Mouse (Mus musculus) gastrocnemius, adult 18-20 months (tissue): ENCODE results near the gene Gimap1. TPM values are rescaled to one million over a fixed set of nuclear protein-coding genes. Genes with fewer than 3 reads are reported as not detected.
A peak's percentile ranks its signal among the peaks of the same experiment; 100 is the strongest.

Source experiments
- DNase-seq: peaks from one replicate; pipeline ENCODE4 v3.0.0; 2021; ENCODE audit warnings: low spot score
- total RNA-seq, 2 experiments: library from RNA; stranded (reverse); gene quantifications; 2 replicates each; pipeline ENCODE4 v1.2.3; 2021

The Gimap1 gene
- total RNA-seq, 2 experiments from 2014 or later = 1.5 to 2.4 TPM

DNA sequence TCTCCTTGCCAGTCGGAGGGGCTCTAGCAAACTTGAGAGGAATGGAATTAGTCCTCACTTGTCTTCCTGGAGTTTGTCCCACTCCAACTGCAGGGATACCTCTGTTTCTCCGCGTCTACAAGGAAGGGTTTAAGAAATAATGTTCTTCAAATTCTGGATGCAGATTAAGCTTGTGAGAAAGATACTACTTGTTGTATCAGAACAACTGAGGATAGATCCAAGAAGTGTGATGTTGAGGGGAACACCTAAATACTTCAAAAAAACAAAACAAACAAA lies 864 bp downstream of the Gimap1 start:
- DNase-seq = no peak

DNA sequence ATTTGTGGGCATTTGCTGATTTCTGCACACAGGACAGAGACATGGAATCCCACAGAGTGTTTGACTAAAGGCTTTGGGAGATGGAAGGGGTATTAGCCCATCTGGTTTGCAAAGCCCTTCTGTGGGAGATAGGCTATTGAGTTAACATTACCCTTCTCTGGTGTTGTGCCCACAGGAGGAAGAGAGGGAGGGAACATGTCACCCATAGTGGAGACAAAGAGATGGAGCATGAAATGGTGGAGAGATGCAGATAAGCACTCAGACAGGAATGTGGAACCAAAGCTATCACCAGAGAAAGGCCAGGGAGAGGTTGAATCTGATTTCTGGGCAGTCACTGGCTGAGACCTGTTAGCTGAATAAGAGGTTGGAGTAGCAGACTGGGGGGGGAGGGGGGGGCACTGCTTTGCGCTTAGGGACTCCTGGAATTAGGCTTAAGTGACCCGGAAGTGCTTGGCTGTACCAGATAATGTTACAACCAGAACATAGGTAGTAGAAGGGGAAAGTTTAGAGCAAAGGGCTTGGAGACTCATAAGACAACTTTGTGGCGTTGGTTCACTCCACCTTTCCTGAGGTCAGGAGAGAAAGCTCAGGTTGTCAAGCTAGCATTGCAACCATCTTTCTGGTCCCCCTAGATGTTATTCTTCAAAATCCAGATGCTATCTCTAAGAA lies 1.8 kb downstream of the Gimap1 start:
- DNase-seq = no peak

DNA sequence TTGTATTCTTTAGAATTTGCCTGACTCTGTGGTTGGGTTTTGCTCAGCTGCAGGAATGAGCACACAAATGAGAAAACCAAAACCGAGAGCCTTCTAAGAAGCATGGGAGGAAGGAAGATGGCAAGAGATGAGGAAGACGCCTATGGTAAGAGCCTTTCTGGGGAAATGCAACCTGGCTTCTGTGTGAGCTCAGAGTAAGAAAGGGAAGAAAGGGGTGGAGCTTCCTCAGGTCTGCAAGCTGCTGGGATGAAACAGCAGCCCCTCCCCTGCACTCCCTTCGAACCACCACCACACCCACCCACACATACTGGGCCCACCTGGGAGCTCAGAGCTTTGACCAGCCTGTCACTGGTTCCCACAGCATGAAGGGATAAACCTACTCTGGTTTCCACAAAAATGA lies 2.4 kb downstream of the Gimap1 start:
- no peak for DNase-seq

DNA sequence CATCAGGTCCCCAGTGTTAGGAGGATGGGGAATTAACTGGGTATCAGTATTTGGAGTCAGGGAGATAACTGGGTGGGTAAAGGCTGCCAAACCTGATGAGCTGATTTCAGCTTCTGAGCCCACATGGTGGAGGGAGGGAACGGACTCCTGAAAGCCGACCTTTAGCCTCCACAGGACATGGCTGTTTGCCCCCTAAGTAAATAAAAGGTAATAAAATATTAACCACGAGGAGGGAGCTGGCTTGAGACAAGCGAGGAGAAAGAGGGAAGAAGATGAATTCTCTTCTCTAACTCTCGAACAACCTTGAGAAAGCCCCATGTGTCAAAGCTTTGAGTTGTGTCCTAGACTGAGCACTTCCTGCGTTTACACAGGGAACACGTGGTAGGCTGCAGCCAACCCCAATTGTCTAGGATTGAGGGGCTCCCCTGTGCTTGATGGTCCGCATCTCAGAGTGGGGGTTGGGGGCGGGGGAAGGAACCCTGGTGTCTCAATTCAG lies 2.9 kb downstream of the Gimap1 start:
- DNase-seq = no peak

DNA sequence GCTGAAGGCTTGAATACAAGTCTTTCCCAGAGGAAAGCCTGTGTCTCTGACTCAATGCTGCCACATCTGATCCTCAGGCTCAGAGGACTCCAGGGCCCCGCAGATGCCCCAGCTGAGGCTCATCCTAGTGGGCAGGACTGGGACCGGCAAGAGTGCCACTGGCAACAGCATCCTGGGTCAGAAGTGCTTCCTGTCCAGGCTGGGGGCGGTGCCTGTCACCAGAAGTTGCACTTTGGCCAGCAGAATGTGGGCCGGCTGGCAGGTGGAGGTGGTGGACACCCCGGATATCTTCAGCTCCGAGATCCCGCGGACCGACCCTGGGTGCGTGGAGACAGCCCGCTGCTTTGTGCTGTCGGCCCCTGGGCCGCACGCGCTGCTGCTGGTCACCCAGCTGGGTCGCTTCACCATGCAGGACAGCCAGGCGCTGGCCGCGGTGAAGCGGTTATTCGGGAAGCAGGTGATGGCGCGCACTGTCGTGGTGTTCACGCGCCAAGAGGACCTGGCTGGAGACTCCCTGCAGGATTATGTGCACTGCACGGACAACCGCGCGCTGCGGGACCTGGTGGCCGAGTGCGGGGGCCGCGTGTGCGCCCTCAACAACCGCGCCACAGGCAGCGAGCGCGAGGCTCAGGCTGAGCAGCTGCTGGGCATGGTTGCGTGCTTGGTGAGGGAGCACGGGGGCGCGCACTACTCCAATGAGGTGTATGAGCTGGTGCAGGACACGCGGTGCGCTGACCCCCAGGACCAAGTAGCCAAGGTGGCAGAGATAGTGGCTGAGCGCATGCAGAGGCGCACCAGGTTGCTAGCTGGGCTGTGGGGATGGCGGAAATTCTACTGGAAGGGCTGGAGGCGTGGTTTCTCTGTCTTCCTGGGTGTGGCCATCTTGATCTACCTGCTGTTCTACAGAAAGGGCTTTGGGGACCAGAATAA lies 3.8 kb downstream of the Gimap1 start:
- no peak for DNase-seq

DNA sequence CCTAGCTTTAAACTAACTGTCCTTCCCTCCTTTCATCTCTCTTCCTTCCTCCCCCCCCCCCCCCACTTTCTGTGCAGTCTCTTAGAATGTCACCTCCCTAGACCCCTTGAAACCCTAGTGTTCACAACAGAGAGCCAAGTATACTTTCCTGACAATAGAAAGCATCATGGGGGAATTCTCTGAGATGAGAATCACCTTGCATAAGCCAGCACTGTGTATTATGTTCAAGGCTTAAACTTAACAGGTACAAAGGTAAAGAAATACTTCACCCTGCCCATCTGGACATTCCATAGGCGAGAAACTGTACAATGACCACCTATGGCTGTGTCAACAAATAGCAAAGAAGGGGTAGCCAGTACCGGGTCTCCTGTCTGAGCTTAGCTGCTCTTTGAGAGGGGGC lies 6.6 kb downstream of the Gimap1 start:
- DNase-seq = no peak

DNA sequence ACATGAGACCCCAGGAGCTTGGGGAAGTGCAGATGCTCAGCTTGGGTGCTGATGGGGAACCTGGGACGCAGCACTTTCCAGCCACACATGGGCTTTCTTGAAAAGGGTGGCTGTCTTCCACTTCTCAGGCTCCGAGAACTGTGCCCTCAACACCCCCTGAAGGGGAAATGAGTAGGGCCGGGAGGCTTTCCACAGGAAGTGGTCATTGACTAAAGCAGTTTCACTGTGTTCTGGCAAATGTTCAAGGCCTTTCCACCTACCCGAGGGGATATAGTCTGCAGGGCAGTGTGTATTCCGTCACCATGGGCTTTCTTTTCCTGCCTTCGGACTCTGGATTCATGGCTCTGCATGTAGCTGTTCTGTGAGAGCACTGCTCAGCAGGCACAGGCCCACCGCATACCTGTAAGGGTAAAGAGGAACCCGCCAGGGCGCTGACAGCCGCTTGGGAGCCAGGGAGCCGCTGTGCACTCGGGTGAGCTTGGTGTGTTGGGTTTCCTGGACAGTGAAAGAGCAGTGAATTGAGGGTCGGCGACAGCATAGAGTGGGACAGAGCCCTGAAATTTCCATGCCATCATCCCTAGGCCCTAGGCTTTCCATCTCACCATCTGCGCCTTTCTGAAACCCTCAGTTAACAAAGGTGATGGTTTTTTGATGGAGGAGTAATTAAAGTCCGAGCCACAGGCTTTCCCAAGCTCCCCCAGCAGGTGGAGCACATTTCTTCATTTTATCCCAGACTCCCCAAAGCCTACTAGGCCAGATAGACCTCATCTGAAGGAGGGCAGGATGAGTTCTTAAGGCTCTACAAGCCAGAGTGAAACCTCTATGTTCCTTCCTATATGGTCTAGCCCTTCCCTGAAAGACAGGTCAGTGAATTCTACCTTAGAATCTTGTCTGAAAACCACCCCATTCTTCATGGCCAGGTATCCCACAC lies 7.4 kb downstream of the Gimap1 start, which contains the start of gene Gimap5:
Gimap5 (plus strand) TSS at position 239 of the 931 bp plus-strand sequence.
- DNase-seq = peak; percentile 30

DNA sequence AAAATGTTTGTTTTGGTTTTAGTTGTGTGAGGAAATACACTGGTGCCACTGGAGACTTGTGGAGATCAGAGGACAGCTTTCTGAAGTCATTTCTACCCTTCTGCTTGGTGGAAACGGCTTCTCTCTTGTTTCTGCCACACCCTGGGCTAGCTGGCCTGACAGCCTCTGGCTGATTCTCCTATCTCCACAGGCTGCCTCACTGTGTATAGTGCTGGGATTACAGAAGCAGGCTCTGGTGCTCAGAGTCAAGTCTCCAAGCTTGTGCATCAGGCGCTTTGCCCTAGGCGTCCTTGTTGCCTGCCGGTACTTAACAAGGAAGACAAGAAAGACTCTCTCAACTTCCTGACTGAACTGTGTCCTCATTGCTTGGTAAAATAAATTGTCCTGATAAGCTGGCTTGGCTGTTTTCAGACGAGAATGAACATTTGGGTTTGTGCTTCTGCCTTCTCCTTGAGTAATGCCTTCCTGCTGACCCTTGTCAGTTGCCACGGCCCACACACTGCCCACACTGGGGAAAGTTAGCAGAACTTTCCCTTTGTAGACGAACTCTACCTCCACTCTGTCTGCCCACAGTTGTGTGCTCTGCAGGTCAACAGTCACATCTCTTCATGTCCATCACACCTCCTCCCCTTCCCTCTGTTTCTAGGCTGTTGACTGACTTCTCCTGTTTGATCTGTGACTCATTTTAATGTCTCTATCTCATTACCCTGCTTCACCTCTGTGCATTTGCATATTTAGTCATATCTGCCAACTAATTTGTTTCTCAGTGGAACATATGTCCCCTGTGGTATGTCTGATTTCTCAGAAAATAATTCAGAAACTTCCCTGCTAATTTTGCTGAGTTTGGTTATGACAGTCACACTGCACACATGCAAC lies 8.5 kb downstream of the Gimap1 start:
- DNase-seq = no peak

DNA sequence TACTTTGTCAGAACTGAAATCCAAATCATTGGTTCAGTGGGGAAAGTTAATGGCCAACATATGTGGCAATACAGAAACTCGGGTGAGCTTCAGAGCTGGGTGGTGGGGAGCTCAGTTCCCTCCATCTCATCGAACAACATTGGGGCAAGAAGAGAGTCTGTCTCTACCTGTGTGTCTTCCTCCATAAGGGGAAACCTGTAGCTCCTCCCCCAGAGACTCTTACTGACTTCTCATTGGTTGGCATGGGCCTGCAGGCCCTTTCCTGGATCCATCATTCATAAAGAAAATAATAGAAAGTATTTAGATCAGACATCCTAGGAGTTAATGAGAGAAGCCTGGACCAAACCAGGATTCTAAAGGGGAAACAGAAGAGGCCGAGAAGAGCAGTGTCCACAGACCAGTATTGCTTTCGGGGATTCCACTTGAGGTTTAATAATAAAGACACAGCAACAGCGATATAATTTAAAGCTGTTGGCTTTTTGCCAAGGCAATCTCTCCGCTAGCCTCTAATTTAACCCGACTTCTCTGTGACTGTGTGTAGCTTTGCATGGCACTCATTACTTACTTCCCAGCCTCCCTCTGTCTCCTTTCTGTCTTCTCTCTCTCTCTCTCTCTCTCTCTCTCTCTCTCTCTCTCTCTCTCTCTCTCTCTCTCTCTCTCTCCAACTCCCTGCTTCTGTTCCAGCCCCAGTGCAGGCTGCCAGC lies 24.9 kb downstream of the Gimap1 start:
- DNase-seq = no peak

DNA sequence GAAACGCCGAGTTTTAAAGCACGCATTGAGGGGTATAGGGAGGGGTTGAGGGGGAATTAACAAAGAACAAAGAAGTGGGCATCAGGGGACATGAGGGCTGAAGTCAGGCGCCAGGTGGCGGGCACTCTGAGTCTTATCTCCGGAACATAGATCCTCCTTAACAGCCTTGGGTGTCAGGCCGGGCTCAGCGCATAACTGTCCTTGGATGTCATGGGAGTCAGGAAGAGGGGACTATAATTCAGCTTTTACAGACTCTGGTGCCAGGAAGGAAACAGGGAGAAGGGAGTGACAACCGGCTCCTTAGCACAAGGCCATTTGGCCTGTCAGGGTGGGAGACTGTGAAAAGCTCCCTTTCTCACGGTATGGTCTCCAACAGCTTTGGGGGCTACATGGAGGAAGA lies 25.6 kb downstream of the Gimap1 start:
- no peak for DNase-seq

DNA sequence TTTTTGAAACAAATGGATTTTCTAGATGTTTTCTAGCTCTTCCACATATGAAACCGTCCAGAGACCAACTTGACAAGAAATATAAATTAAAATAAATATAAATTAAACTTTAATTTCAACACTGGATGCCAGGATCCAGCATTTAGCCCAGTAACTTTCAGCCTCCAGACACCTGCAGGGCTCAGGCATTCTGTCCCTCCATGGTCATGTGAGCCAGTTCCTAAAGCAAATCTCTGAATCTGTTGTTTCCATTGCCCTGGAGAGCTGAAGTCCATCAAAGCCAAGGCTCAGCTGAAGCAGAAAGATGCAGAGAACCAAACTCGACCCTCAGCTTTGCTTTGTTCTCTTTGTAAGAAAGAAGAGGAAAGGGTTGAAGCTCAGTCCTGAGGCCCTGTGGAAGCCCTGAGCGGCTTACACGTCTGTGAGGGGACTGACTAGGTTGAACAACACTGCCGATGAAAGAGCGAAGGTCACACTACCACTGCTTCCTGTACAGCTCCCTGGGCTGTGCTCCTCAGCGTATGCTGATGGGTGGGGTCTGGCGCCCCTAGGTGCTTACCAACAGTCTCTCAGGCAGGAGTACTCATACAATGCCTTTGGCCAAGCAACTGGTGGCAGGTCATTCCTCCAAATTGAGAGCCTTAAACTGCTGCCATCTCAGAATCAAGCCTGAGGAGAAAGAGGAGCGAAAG lies 29.5 kb downstream of the Gimap1 start:
- no peak for DNase-seq

DNA sequence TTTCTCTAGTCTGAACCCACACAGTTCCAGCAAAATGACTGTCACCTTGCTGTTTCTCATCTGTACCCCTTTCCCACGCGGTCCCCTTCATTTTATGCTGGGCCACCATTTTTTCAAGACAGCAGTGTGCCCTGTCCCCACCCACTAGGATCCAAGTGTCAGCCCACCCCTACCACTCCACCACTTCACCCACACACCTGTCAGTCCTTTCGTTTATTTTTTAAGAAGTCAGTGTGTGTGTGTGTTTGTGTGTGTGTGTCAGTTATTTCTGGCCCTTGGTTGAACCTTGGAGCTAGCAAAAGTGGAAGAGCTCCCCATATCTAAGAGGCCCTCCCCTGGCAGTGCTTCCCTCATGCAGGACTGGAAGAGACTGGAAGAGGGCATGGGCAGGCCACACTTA lies 30.1 kb downstream of the Gimap1 start:
- DNase-seq = no peak

DNA sequence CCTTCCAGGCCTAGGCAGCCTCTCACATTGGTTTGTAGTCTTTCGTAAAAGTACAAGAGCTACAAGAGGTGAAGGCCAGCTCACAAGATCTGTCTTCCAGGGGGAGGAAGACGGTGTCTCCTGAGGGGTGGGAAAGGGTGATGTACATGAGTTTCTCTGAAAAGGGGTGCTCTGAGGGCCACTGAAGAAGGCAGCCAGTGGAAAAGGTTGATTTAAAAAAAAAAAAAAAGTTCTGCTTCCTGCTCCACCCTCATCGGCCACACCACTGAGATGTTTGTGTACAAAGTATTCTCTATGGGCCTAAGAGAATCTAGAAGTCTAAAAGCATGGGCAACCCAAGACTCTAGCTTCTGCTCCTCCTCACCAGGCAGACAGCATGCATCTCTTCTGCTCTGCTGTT lies 31.8 kb downstream of the Gimap1 start, which contains the start of gene Gimap3:
Gimap3 (minus strand) TSS at position 156 of the 400 bp plus-strand sequence.
- no peak for DNase-seq

DNA sequence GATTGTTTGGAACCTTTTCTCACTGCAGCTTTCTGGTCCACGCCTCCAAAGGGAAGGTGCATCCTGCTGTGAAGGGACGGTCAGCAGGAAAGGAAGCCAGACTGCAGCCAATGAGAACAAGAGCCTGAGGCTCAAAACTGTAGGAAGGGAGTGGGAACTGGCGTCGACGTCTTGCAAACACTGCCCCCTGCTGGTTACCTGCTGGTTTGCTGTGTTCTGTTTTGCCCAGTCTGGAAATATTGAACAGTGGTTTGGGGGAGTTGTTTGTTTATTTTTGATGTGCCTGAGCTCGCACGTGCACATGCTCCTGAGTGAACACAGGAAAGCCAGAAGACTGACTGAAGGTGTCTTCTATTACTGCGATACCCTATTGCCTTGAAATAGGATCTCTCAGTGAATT lies 33.2 kb downstream of the Gimap1 start:
- peak; percentile 70 for DNase-seq

DNA sequence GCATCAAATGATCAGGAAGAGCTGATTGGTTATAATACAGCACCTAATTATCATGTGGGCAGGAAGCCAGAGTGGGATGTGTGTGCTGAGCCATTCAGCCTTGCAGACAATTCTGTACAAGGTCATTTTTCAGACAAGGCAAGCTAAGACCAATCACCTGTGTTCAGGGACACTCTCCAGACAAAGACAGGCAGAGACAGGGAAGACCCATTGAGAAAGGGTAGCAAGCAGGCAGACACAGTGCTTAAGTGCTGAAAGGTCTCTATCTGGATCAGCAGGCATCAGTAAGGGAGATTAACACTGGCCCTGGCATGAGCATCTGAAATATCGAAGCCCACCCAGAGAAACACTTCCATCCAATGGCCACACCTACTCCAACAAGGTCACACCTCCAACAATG lies 45.6 kb downstream of the Gimap1 start:
- DNase-seq = no peak

DNA sequence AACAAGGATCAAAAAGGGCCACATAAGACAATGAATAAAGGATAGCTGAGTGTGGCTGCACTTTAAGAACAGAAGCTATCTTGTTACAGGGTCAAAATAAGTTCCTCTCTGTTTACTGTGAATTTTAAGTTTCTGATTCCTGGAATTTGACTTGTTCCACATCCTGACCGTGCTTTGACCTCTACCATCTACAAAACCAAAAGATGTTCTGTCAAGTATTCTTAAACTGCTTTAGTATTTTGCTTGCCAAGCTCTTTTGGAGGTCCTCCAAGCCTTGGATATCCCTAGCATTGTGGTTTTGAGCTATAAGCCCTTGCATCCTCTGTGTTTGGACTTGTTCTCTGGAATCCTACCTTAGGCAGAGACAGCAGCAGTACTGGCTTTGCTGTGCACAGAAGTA lies 46.3 kb downstream of the Gimap1 start:
- peak; percentile 38 for DNase-seq

DNA sequence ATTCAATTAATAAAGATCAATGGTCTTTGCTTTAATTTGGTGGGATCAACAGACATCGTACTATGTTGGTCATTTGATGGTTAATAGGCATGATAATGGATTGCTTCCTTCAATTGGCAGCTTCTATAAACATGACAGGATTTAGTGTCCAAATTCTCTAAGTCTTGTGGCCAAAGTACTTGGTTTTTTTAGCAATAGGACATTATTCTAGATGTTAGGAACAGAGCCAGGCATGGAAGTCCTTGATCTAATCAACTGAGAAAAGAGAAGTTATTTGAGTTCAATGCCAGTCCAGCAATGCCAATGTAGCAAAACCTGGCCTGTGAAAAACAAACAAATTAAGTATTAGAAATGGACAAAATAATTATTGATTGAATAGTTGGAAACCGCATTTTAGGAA lies 46.7 kb downstream of the Gimap1 start:
- no peak for DNase-seq

DNA sequence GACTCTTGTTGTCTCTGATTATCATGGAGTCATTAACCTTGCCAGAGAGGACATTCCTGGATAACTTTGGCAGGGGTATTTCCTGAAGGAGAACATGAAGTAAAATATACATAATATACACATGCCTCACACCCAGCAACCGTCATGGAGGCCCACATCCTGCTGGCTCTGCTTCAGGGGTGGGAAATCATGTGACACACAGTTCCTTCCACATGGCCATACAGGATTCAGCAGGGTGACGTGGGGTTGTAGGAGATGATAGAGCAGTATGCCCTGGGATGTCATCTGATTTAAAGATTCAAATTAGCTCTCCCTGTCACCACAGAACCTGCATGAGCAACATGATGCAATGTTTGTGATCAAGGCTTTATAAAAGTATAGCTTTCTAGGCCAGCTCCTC lies 49.0 kb downstream of the Gimap1 start:
- no peak for DNase-seq
